Mouse (Mus musculus) small intestine, adult 2 months (tissue): ENCODE results near the gene Cdk6. TPM values are rescaled to one million over a fixed set of nuclear protein-coding genes. Genes with fewer than 3 reads are reported as not detected.

Experiments used
- H3K27ac ChIP-seq: fragments of 200-500 bp; 2 replicates; pipeline ENCODE4 v1.5.1; 2012; ENCODE audit warnings: low read depth, low read length, control low read depth, inconsistent platforms; ENCODE audit not compliant: insufficient read depth
- H3K27me3 ChIP-seq: fragments of 200-500 bp; 2 replicates; pipeline ENCODE4 v1.6.1; 2012; ENCODE audit warnings: mild to moderate bottlenecking, moderate library complexity, low read length, inconsistent platforms; ENCODE audit not compliant: control insufficient read depth, insufficient read depth
- H3K36me3 ChIP-seq: fragments of 200-500 bp; 2 replicates; pipeline ENCODE4 v1.6.1; 2012; ENCODE audit warnings: mild to moderate bottlenecking, low read length, control low read depth, inconsistent platforms; ENCODE audit not compliant: control insufficient read depth, insufficient read depth
- H3K4me1 ChIP-seq: fragments of 200-500 bp; 2 replicates; pipeline ENCODE4 v1.6.1; 2012; ENCODE audit warnings: low read length, inconsistent platforms, mixed read lengths; ENCODE audit not compliant: control insufficient read depth, insufficient read depth, insufficient read length
- H3K4me3 ChIP-seq: fragments of 200-500 bp; 2 replicates; pipeline ENCODE4 v1.5.1; 2012; ENCODE audit warnings: low read depth, mild to moderate bottlenecking, control low read depth, inconsistent platforms, low read length, moderate library complexity
- CTCF ChIP-seq: fragments of 200-500 bp; IDR thresholded peaks from 2 replicates; pipeline ENCODE4 v1.5.1; 2012; ENCODE audit warnings: low read depth, mild to moderate bottlenecking, control low read depth, inconsistent platforms, low read length, moderate library complexity, mixed read lengths; ENCODE audit not compliant: insufficient replicate concordance, insufficient read length; ENCODE audit errors: extremely low read depth
- POLR2A ChIP-seq: fragments of 200-500 bp; IDR thresholded peaks from 2 replicates; pipeline ENCODE4 v1.6.1; 2012; ENCODE audit warnings: low read depth, mild to moderate bottlenecking, control low read depth, inconsistent platforms, low read length, moderate library complexity
- WGBS: fragments of 180-500 bp; shearing (Covaris S2); methylation state at CpG from one replicate; pipeline ENCODE4 v1.1.7; 2018; 5-methylcytosine and 5-hydroxymethylcytosine counted together
- polyA plus RNA-seq: library from polyadenylated mRNA; depleted of rRNA; stranded (reverse); fragments of >200 nt; gene quantifications from 2 replicates; pipeline ENCODE4 v1.2.3, GENCODE M21; 2012

Cdk6 gene
- polyA plus RNA-seq, 1 experiment: 7.7 TPM

GRCm38 (mm10) chr5:3371212-3371611 is 29.9 kb downstream of the Cdk6 start:
- WGBS: 83% methylated on average over 2 of the region's 2 CpGs
- H3K4me1 ChIP-seq: peaks cover 3% of the 10 kb centered on the region; the same call in 1 of the 2 replicates

GRCm38 (mm10) chr5:3373170-3373569 is 31.9 kb downstream of the Cdk6 start:
- Histone ChIP-seq H3K27me3 (no peaks in the 10 kb centered on the region), H3K4me3 (no peak overlapping the region), H3K4me1 (peaks cover 3% of the 10 kb centered on the region; the same call in 1 of the 2 replicates), H3K36me3 (no peaks in the 10 kb centered on the region), H3K27ac (no peak overlapping the region)
- 85% methylated on average over 10 of the region's 10 CpGs for WGBS
- TF ChIP-seq POLR2A: no peak
- no peak for TF ChIP-seq CTCF

More at GRCm38 (mm10) chr5:3371212-3371611, 29.9 kb downstream of the Cdk6 start:
- no peak overlapping the region for H3K4me3 ChIP-seq
- no peak for TF ChIP-seq CTCF
- no peak for TF ChIP-seq POLR2A
- H3K27ac ChIP-seq: no peak overlapping the region
- H3K36me3 ChIP-seq: no peaks in the 10 kb centered on the region
- no peaks in the 10 kb centered on the region for H3K27me3 ChIP-seq

- Histone ChIP-seq H3K36me3 (no peaks in the 10 kb centered on the region), H3K4me3 (no peak overlapping the region), H3K27ac (no peak overlapping the region), H3K27me3 (no peaks in the 10 kb centered on the region), H3K4me1 (peaks cover 3% of the 10 kb centered on the region; the same call in 1 of the 2 replicates)
- WGBS: 88% methylated on average over 10 of the region's 10 CpGs
- TF ChIP-seq POLR2A (no peak), CTCF (no peak)
Measured at GRCm38 (mm10) chr5:3374763-3375162, 33.5 kb downstream of the Cdk6 start.

- WGBS: 50% methylated on average over 2 of the region's 2 CpGs
- no peak for TF ChIP-seq POLR2A
- TF ChIP-seq CTCF: no peak
Measured at GRCm38 (mm10) chr5:3376167-3376566, 34.9 kb downstream of the Cdk6 start.

GRCm38 (mm10) chr5:3379252-3379651 is 38.0 kb downstream of the Cdk6 start:
- Histone ChIP-seq H3K36me3 (no peaks in the 10 kb centered on the region), H3K27me3 (no peaks in the 10 kb centered on the region), H3K27ac (no peak overlapping the region), H3K4me1 (peaks cover 5% of the 10 kb centered on the region; the same call in 1 of the 2 replicates), H3K4me3 (no peak overlapping the region)
- 34% methylated on average over 4 of the region's 4 CpGs for WGBS
- TF ChIP-seq CTCF (no peak), POLR2A (no peak)

More at GRCm38 (mm10) chr5:3376167-3376566, 34.9 kb downstream of the Cdk6 start:
- Histone ChIP-seq H3K36me3 (no peaks in the 10 kb centered on the region), H3K27ac (no peak overlapping the region), H3K4me1 (peaks cover 3% of the 10 kb centered on the region; the same call in 1 of the 2 replicates), H3K4me3 (no peak overlapping the region), H3K27me3 (no peaks in the 10 kb centered on the region)

- no peak for TF ChIP-seq CTCF
- TF ChIP-seq POLR2A: no peak
- Histone ChIP-seq H3K27me3 (no peaks in the 10 kb centered on the region), H3K27ac (no peak overlapping the region), H3K4me1 (peaks cover 5% of the 10 kb centered on the region; the same call in 1 of the 2 replicates), H3K36me3 (no peaks in the 10 kb centered on the region), H3K4me3 (no peak overlapping the region)
- 73% methylated on average over 9 of the region's 9 CpGs for WGBS
Measured at GRCm38 (mm10) chr5:3380692-3381233, 39.5 kb downstream of the Cdk6 start.

GRCm38 (mm10) chr5:3381795-3382194 is 40.5 kb downstream of the Cdk6 start:
- no peaks in the 10 kb centered on the region for H3K36me3 ChIP-seq
- TF ChIP-seq CTCF (no peak), POLR2A (no peak)
- H3K27me3 ChIP-seq: no peaks in the 10 kb centered on the region
- H3K4me3 ChIP-seq: no peak overlapping the region
- H3K4me1 ChIP-seq: peaks cover 2% of the 10 kb centered on the region; the same call in 1 of the 2 replicates
- H3K27ac ChIP-seq: no peak overlapping the region
- 62% methylated on average over 8 of the region's 8 CpGs for WGBS
